Mouse (Mus musculus) naive thymus-derived CD4-positive, alpha-beta T cell, adult 2 months (primary cell): ENCODE results near the gene Kcng4.

Experiments used
- DNase-seq: peaks from one replicate; pipeline ENCODE4 v3.0.0-alpha.2; 2011; ENCODE audit warnings: low read depth

The Kcng4 gene

GRCm38 (mm10) chr8:119641058-119641457, 5.6 kb upstream of the Kcng4 start:
- no peak for DNase-seq

- DNase-seq, result no peak
Measured at GRCm38 (mm10) chr8:119639798-119640197, 4.3 kb upstream of the Kcng4 start.

GRCm38 (mm10) chr8:119638261-119638660, 2.8 kb upstream of the Kcng4 start:
- DNase-seq, result no peak

- DNase-seq, result no peak
Measured at GRCm38 (mm10) chr8:119637381-119637780, 1.9 kb upstream of the Kcng4 start.

- DNase-seq, result no peak
Measured at GRCm38 (mm10) chr8:119636766-119637165, 1.3 kb upstream of the Kcng4 start.

- no peak for DNase-seq
Measured at GRCm38 (mm10) chr8:119635958-119636357, 478 bp upstream of the Kcng4 start.

GRCm38 (mm10) chr8:119634616-119635336, 704 bp downstream of the Kcng4 start:
- DNase-seq, result no peak

GRCm38 (mm10) chr8:119632909-119633308, 2.6 kb downstream of the Kcng4 start:
- no peak for DNase-seq

GRCm38 (mm10) chr8:119632246-119632645, 3.2 kb downstream of the Kcng4 start:
- DNase-seq, result no peak

- DNase-seq, result no peak
Measured at GRCm38 (mm10) chr8:119630841-119631240, 4.6 kb downstream of the Kcng4 start.

GRCm38 (mm10) chr8:119627613-119628359, 7.7 kb downstream of the Kcng4 start:
- DNase-seq, result no peak

- no peak for DNase-seq
Measured at GRCm38 (mm10) chr8:119627199-119627598, 8.3 kb downstream of the Kcng4 start.

GRCm38 (mm10) chr8:119625788-119626187, 9.7 kb downstream of the Kcng4 start:
- DNase-seq, result no peak

- no peak for DNase-seq
Measured at GRCm38 (mm10) chr8:119624916-119625315, 10.6 kb downstream of the Kcng4 start.

- DNase-seq, result no peak
Measured at GRCm38 (mm10) chr8:119623744-119624143, 11.7 kb downstream of the Kcng4 start.

- DNase-seq, result no peak
Measured at GRCm38 (mm10) chr8:119623061-119623460, 12.4 kb downstream of the Kcng4 start.

GRCm38 (mm10) chr8:119622555-119622954, 12.9 kb downstream of the Kcng4 start:
- no peak for DNase-seq

- DNase-seq, result no peak
Measured at GRCm38 (mm10) chr8:119620848-119621465, 14.5 kb downstream of the Kcng4 start.

- DNase-seq, result no peak
Measured at GRCm38 (mm10) chr8:119620116-119620840, 15.2 kb downstream of the Kcng4 start.

GRCm38 (mm10) chr8:119618887-119619286, 16.6 kb downstream of the Kcng4 start:
- DNase-seq, result no peak

GRCm38 (mm10) chr8:119617586-119617985, 17.9 kb downstream of the Kcng4 start:
- no peak for DNase-seq

GRCm38 (mm10) chr8:119616811-119617210, 18.7 kb downstream of the Kcng4 start:
- DNase-seq, result no peak
